Mouse (Mus musculus) forebrain, embryonic 10.5 days (tissue): ENCODE results near the gene Tmeff2. TPM values are rescaled to one million over a fixed set of nuclear protein-coding genes. Genes with fewer than 3 reads are reported as not detected.
"Not testable (repeated sequence)": the region's sequence is repeated elsewhere in the genome, so short reads cannot be mapped to it uniquely, and the experiment has no call there.

Source experiments
- DNase-seq: peaks from one replicate; pipeline ENCODE4 v3.0.0-alpha.2; 2017; ENCODE audit warnings: low spot score; ENCODE audit errors: extremely low spot score
- H3K27ac ChIP-seq: fragments of 300-500 bp; sonication (generic); 2 replicates; pipeline ENCODE4 v1.5.1; 2016; ENCODE audit warnings: mild to moderate bottlenecking
- H3K27me3 ChIP-seq: fragments of 300-500 bp; sonication (generic); 2 replicates; pipeline ENCODE4 v1.6.1; 2016; ENCODE audit warnings: mild to moderate bottlenecking; ENCODE audit not compliant: poor library complexity, severe bottlenecking
- H3K36me3 ChIP-seq: fragments of 300-500 bp; sonication (generic); replicated peaks from 2 replicates; pipeline ENCODE4 v1.6.1; 2016; ENCODE audit warnings: mild to moderate bottlenecking, moderate library complexity
- H3K4me1 ChIP-seq: fragments of 300-500 bp; sonication (generic); 2 replicates; pipeline ENCODE4 v1.6.1; 2016
- H3K4me3 ChIP-seq: fragments of 300-500 bp; sonication (generic); 2 replicates; pipeline ENCODE4 v1.5.1; 2016; ENCODE audit warnings: mild to moderate bottlenecking, moderate library complexity
- H3K9me3 ChIP-seq: fragments of 300-500 bp; sonication (generic); 2 replicates; pipeline ENCODE4 v1.6.1; 2016; ENCODE audit warnings: mild to moderate bottlenecking, moderate library complexity
- WGBS: fragments of 180-500 bp; shearing (Covaris S2); methylation state at CpG from one replicate; pipeline ENCODE4 v1.1.7; 2016; 5-methylcytosine and 5-hydroxymethylcytosine counted together
- polyA plus RNA-seq: library from polyadenylated mRNA; unstranded; fragments of >200 nt; fragmentation: Nextera tagmentation; extraction: Ambion mirVana; gene quantifications from 2 replicates; pipeline ENCODE4 v1.2.1, GENCODE M21; 2016

Gene Tmeff2
- 2.2 and 3.4 TPM in 2 replicates for polyA plus RNA-seq

GRCm38 (mm10) chr1:50900386-50900785 is at the start of gene Tmeff2:
Gene Tmeff2 (plus strand): TSS chr1:50900647.
- not testable (repeated sequence) for DNase-seq, H3K4me1 ChIP-seq, H3K36me3 ChIP-seq, H3K9me3 ChIP-seq, H3K27ac ChIP-seq, H3K4me3 ChIP-seq, H3K27me3 ChIP-seq
- 91% methylated on average over 9 of the region's 9 CpGs for WGBS

DNA sequence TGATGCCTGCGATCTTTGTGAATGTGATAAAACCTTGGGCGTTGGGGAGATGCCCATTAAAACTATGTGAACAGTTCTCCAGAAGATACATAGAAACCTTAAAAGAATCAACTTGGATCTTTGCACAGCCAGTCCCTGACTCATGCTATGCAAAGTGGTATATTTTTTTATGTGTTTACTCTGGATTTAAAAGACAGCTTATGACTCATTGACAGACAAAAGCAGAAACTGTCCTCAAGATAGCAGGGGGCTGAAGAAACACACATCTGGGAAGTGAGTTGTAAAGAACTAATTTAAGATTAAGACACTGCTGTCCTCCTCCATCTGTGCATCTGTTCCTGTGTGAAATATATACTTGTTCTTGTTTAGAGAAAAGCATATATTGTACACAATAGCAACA is 38.9 kb upstream of the Tmeff2 start:
- no peak for DNase-seq
- Histone ChIP-seq H3K27me3 (no peaks in the 10 kb centered on the region), H3K9me3 (no peaks in the 10 kb centered on the region), H3K36me3 (no peaks in the 10 kb centered on the region), H3K4me1 (no peaks in the 10 kb centered on the region), H3K4me3 (no peak overlapping the region), H3K27ac (no peak overlapping the region)
- WGBS: 93% methylated on average over 2 of the region's 2 CpGs

GRCm38 (mm10) chr1:50897696-50898095 is 2.8 kb upstream of the Tmeff2 start:
- DNase-seq: no peak
- 62% methylated on average over 6 of the region's 6 CpGs for WGBS
- Histone ChIP-seq H3K36me3 (no peaks in the 10 kb centered on the region), H3K27me3 (no peaks in the 10 kb centered on the region), H3K4me1 (peaks cover 8% of the 10 kb centered on the region; the same call in 1 of the 2 replicates), H3K9me3 (no peaks in the 10 kb centered on the region), H3K27ac (no peak overlapping the region), H3K4me3 (no peak overlapping the region)

GRCm38 (mm10) chr1:50924838-50925355 is 24.4 kb downstream of the Tmeff2 start:
- no peak for DNase-seq
- 39% methylated on average over 5 of the region's 5 CpGs for WGBS
- Histone ChIP-seq H3K4me3 (peak overlapping the region; percentile 74; the same call in 1 of the 2 replicates), H3K27me3 (peaks cover 71% of the 10 kb centered on the region), H3K4me1 (peaks cover 35% of the 10 kb centered on the region), H3K36me3 (no peaks in the 10 kb centered on the region), H3K27ac (no peak overlapping the region), H3K9me3 (no peaks in the 10 kb centered on the region)

DNA sequence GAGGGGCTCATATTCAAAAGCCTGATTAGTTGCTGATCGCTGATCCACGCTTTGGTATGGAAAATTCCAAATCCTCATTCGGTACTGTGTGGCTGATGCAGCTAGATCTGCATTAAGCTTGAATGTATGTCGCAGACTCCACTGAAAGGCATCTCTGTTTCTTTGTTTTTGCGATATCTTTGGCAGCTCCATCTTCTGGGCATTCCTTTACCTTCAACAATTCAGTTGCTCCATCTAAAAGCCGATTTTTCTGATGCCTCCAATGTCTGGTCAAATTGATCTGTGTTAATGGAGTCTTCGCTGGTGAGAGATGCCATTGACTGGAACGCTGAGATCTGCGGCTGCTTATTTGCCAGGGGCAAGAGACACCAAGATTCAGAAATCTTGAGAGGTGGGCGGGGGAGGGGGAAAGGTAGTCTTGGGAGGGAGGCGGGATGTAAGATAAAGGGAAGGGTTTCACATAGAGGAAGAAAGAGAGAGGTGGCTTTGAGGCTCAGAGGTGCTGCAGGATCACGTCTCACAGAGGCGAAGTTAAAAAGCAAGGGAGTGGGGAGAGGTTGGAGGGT is 25.0 kb downstream of the Tmeff2 start:
- Histone ChIP-seq H3K27me3 (peaks cover 76% of the 10 kb centered on the region), H3K4me3 (peak overlapping the region; percentile 74), H3K27ac (no peak overlapping the region), H3K36me3 (no peaks in the 10 kb centered on the region), H3K4me1 (peaks cover 35% of the 10 kb centered on the region), H3K9me3 (no peaks in the 10 kb centered on the region)
- 6% methylated on average over 13 of the region's 13 CpGs for WGBS
- no peak for DNase-seq

DNA sequence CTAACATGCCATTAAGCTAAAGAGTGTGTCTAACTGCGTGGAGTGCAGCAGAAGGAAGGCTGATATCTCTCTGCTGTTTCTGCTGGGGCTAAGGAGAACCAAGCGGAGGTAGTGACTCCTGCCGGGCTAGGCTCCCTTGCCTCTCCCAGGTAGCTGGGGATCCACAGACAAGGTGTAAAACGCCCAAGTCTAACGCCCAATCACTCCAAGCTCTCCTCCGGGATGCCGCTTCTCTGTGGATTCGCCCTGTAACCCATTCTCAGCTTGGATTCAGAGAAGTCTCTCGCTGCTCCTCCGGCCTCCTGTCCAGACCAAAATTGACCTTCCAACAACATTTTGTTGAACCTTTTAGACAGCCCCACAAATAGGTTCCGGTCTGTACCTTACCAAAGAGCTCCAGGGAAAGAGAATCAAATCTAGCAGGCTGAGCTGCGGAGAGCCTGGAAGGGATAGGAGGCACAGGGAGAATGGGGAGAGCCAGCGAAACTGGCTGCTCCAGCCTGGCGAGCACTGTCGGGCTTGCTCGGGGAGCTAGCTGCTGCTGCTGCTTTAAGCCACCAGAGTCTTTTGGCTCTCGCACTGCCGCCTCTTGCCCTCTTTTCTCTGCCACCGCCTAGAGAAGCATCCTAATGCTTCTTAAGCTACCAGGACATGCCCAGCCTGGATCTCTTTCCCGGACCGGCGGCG is 26.1 kb downstream of the Tmeff2 start:
- H3K27ac ChIP-seq: peak overlapping the region; percentile 80
- WGBS: 1% methylated on average over 23 of the region's 23 CpGs
- peaks cover 79% of the 10 kb centered on the region for H3K27me3 ChIP-seq
- H3K36me3 ChIP-seq: no peaks in the 10 kb centered on the region
- H3K4me1 ChIP-seq: peaks cover 35% of the 10 kb centered on the region
- peak overlapping the region; percentile 74 for H3K4me3 ChIP-seq
- H3K9me3 ChIP-seq: no peaks in the 10 kb centered on the region
- DNase-seq: peak; percentile 46

GRCm38 (mm10) chr1:50927077-50927611 is 26.7 kb downstream of the Tmeff2 start:
- WGBS: 0% methylated on average over 37 of the region's 37 CpGs

DNA sequence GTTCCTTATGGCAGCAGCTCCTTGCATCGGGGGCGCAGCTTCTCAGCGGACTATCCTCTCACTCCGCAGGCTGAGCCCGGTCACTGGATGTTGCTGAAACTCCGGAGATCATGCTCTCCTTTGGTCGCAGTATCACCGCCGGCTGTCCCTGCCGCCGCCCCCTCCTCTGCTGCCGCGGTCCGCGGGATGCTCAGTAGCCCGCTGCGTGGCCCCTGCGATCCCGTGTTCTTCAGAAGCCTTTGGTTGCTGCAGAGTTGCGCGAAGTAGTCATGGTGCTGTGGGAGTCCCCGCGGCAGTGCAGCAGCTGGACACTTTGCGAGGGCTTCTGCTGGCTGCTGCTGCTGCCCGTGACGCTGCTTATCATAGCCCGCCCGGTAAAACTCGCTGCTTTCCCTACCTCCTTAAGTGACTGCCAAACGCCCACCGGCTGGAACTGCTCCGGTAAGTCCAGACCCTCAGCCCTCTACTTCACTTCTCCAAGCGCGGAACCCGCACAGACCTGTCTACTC is 27.3 kb downstream of the Tmeff2 start:
- peaks cover 73% of the 10 kb centered on the region for H3K27me3 ChIP-seq
- H3K4me1 ChIP-seq: peaks cover 35% of the 10 kb centered on the region
- no peaks in the 10 kb centered on the region for H3K9me3 ChIP-seq
- H3K36me3 ChIP-seq: no peaks in the 10 kb centered on the region
- peak overlapping the region; percentile 74 for H3K4me3 ChIP-seq
- H3K27ac ChIP-seq: peak overlapping the region; percentile 80
- WGBS: under 1% methylated on average over 35 of the region's 35 CpGs
- no peak for DNase-seq

More at GRCm38 (mm10) chr1:50927077-50927611, 26.7 kb downstream of the Tmeff2 start:
- Histone ChIP-seq H3K36me3 (no peaks in the 10 kb centered on the region), H3K4me1 (peaks cover 35% of the 10 kb centered on the region), H3K9me3 (no peaks in the 10 kb centered on the region), H3K4me3 (peak overlapping the region; percentile 74), H3K27ac (peak overlapping the region; percentile 80), H3K27me3 (peaks cover 79% of the 10 kb centered on the region)
- peak; percentile 96 for DNase-seq

DNA sequence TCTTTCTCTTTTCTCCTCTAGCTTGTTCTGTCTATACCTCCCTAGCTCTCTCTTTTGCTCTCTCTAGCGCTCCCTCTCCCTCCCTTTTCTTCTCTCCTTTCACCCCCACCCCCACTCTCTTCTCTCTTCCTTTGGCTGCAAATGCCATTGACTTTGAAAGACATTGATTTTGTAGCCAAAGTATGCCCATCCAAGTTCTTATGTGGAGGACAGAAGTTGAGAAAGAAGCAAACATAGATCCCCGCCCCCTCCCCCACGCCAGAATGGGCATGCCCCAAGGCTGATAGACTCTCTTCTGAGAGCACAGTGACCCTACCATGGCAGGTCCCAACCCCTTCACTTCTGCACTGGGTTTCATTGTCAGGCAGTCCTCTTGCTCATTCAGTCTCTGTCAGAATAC is 28.3 kb downstream of the Tmeff2 start:
- Histone ChIP-seq H3K27me3 (peaks cover 64% of the 10 kb centered on the region), H3K4me3 (peak overlapping the region; percentile 74), H3K9me3 (no peaks in the 10 kb centered on the region), H3K4me1 (peaks cover 35% of the 10 kb centered on the region), H3K27ac (no peak overlapping the region), H3K36me3 (no peaks in the 10 kb centered on the region)
- 5% methylated on average over 3 of the region's 3 CpGs for WGBS
- no peak for DNase-seq

- Histone ChIP-seq H3K4me1 (peaks cover 2% of the 10 kb centered on the region; the same call in 1 of the 2 replicates), H3K36me3 (no peaks in the 10 kb centered on the region), H3K27me3 (peaks cover 6% of the 10 kb centered on the region), H3K4me3 (no peak overlapping the region), H3K27ac (no peak overlapping the region), H3K9me3 (no peaks in the 10 kb centered on the region)
- no peak for DNase-seq
- 75% methylated on average over 2 of the region's 2 CpGs for WGBS
These were observed 34.6 kb downstream of the Tmeff2 start for GRCm38 (mm10) chr1:50935076-50935475.

- 84% methylated on average over 2 of the region's 2 CpGs for WGBS
- H3K4me1 ChIP-seq: peaks cover 4% of the 10 kb centered on the region; the same call in 1 of the 2 replicates
- no peak overlapping the region for H3K4me3 ChIP-seq
- H3K27ac ChIP-seq: no peak overlapping the region
- no peaks in the 10 kb centered on the region for H3K9me3 ChIP-seq
- H3K36me3 ChIP-seq: no peaks in the 10 kb centered on the region
- H3K27me3 ChIP-seq: peaks cover 2% of the 10 kb centered on the region
- DNase-seq: no peak
These were observed 35.0 kb downstream of the Tmeff2 start for GRCm38 (mm10) chr1:50935484-50935883.

DNA sequence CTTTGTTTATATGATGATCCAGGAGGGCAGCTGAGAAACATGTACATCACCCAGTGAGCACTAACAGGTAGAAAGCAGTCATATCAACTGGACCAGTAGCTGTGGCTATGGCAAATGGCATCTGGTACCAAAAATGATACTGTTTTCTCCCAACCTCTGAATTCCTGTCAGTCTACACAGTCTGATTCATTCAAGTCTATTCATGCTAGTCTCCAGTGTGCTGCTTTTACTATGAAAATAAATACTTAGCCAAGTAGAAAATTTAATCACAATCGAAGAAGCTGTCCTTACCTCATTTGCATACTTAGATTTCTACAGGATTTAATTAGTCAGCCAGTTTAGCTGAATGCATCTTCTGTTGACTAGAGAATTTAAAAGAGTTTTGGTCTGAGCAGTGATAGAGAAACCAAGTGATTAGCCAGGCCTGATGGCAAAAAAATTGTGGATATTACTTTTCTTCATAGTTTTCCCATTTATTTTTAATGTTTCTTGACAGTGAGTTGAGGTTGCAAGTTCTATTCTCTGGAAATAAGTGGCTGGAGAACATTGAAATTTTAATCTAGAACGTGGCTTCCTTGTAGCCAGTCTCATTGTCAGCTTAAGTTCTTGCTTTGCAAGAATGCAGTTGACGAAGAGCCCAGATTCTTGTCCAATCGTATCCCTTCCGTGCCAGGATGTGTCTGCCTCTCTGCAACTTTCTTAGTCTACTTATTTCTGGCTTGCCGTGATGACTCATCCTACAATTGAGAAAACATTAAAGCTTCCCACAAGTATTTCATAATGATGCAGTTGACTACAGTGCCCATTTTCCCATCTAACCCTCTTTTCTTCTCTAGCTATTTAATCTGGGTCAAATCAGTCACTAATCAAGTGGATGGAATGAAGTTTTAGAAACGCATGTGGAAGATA is 39.9 kb downstream of the Tmeff2 start:
- Histone ChIP-seq H3K4me3 (no peak overlapping the region), H3K27me3 (no peaks in the 10 kb centered on the region), H3K36me3 (no peaks in the 10 kb centered on the region), H3K9me3 (no peaks in the 10 kb centered on the region), H3K4me1 (peaks cover 4% of the 10 kb centered on the region; the same call in 1 of the 2 replicates), H3K27ac (no peak overlapping the region)
- no peak for DNase-seq
- 89% methylated on average over 7 of the region's 7 CpGs for WGBS
